Mouse (Mus musculus) frontal cortex, postnatal 25 days (tissue): ENCODE results near the gene Olfr1036.
"Not testable (repeated sequence)": the region's sequence is repeated elsewhere in the genome, so short reads cannot be mapped to it uniquely, and the experiment has no call there.

Experiments used
- DNase-seq, 2 experiments: peaks; one replicate each; pipeline ENCODE4 v3.0.0; 2022; ENCODE audit warnings: low spot score in 2 of 2

Olfr1036 gene

GRCm38 (mm10) chr2:86073692-86074091, at the start of gene Olfr1036:
Gene Olfr1036, plus strand, starts transcription at chr2:86073992.
- DNase-seq: not testable (repeated sequence)

- no peak for DNase-seq
Measured at GRCm38 (mm10) chr2:86045561-86045960, 28.2 kb upstream of the Olfr1036 start, which contains the start of gene Olfr1034. Gene Olfr1034, plus strand, starts transcription at chr2:86045861.

GRCm38 (mm10) chr2:86050777-86051176, 23.0 kb upstream of the Olfr1036 start:
- not testable (repeated sequence) for DNase-seq

- not testable (repeated sequence) for DNase-seq
Measured at GRCm38 (mm10) chr2:86063766-86064165, 10.0 kb upstream of the Olfr1036 start.

GRCm38 (mm10) chr2:86070189-86070588, 3.6 kb upstream of the Olfr1036 start:
- DNase-seq: no peak

GRCm38 (mm10) chr2:86080478-86080877, 6.7 kb downstream of the Olfr1036 start:
- not testable (repeated sequence) for DNase-seq

- no peak for DNase-seq
Measured at GRCm38 (mm10) chr2:86087285-86087684, 13.5 kb downstream of the Olfr1036 start, which contains the start of gene Olfr1037. Gene Olfr1037, minus strand, starts transcription at chr2:86087385.
